9 mouse cellular contexts compared by ENCODE assay signal in the genomic region with DNA sequence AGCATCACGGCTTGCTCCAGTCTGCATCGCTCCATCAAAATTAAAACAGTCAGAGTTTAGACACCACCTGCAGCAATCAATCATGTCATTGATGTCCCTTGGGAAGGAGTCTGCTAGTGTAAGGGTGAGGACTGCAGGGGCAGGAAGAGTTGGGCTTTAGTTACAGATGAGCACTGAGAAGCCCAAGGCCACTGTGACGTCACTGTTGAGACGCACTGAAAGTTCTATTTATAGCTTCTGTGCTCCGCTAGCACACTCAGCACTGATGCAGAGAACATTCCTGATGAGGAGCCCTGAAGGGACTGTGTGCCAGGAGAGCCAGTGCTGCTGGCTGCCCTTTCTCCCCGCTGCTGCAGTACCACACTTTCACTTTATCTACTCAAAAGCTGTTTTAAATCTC. TPM values are rescaled to one million over a fixed set of nuclear protein-coding genes. Genes with fewer than 3 reads are reported as not detected.
DNase-seq lines count a peak whose midpoint lies in the region; ATAC-seq and TF ChIP-seq lines count a peak whose summit lies in the region.
"Had no signal": no experiment of that assay in that cellular context is flagged by ENCODE, and none has a peak within 500 bp of the region (broad histone marks: within the 10 kb centered on the region; RNA-seq: fewer than 3 reads in every experiment).

No protein-coding gene starts in this region.

- WGBS in lung, embryonic 14.5 days: 49% methylated on average over 6 of the region's 6 CpGs
- WGBS in lung, adult 2 months: 50% methylated on average over 6 of the region's 6 CpGs
- 42% methylated on average over 6 of the region's 6 CpGs for WGBS in heart, embryonic 11.5 days (ENCODE audit: insufficient replicate concordance)
- 55% methylated on average over 6 of the region's 6 CpGs for WGBS in neural tube, embryonic 11.5 days
- WGBS in thymus, adult 2 months: 93% methylated on average over 6 of the region's 6 CpGs

- ATAC-seq in lung, embryonic 14.5 days (ENCODE audit: insufficient read depth): peak; percentile 77; the same call in 1 of the 2 replicates
- ATAC-seq in heart, embryonic 11.5 days (replicated peaks; ENCODE audit: insufficient number of reproducible peaks, low FRiP score, low TSS enrichment): peak; percentile 76
- peak; percentile 60; the same call in 1 of the 2 replicates for ATAC-seq in neural tube, embryonic 11.5 days (ENCODE audit: insufficient read depth, low FRiP score, low TSS enrichment)

- H3K9ac ChIP-seq in lung, embryonic 14.5 days: no peak overlapping the region
- H3K9ac ChIP-seq in heart, embryonic 11.5 days (ENCODE audit: low read depth, low read length): no peak overlapping the region
- H3K9ac ChIP-seq in neural tube, embryonic 11.5 days (ENCODE audit: low read length): no peak overlapping the region
- H3K9ac ChIP-seq: hindbrain, embryonic 15.5 days had no signal

- no peak overlapping the region for H3K4me2 ChIP-seq in lung, embryonic 14.5 days
- no peak overlapping the region for H3K4me2 ChIP-seq in heart, embryonic 11.5 days
- H3K4me2 ChIP-seq in neural tube, embryonic 11.5 days (ENCODE audit: low read depth): no peak overlapping the region
- H3K4me2 ChIP-seq: hindbrain, embryonic 15.5 days had no signal

- no peaks in the 10 kb centered on the region for H3K4me1 ChIP-seq in lung, embryonic 14.5 days (ENCODE audit: insufficient read depth)
- H3K4me1 ChIP-seq in lung, adult 2 months (ENCODE audit: control insufficient read depth, insufficient read depth, low read length): no peaks in the 10 kb centered on the region; the same call in 1 of the 2 replicates
- H3K4me1 ChIP-seq in heart, embryonic 11.5 days (ENCODE audit: control insufficient read depth, insufficient read depth, low read length): peaks cover 9% of the 10 kb centered on the region
- H3K4me1 ChIP-seq in neural tube, embryonic 11.5 days (ENCODE audit: control insufficient read depth, insufficient read depth, low read length): peaks cover 6% of the 10 kb centered on the region; the same call in 1 of the 2 replicates
- H3K4me1 ChIP-seq in thymus, adult 2 months (replicated peaks; ENCODE audit: control insufficient read depth, insufficient read depth, low read length): no peaks in the 10 kb centered on the region

- H3K27me3 ChIP-seq in lung, embryonic 14.5 days (ENCODE audit: insufficient read depth, low read length): no peaks in the 10 kb centered on the region
- no peaks in the 10 kb centered on the region for H3K27me3 ChIP-seq in heart, embryonic 11.5 days (ENCODE audit: control insufficient read depth, insufficient read depth, low read length)
- no peaks in the 10 kb centered on the region for H3K27me3 ChIP-seq in neural tube, embryonic 11.5 days (ENCODE audit: control insufficient read depth, insufficient read depth, low read length)
- H3K27me3 ChIP-seq in thymus, adult 2 months (ENCODE audit: control insufficient read depth, insufficient read depth, low read length): no peaks in the 10 kb centered on the region
- H3K27me3 ChIP-seq: hindbrain, embryonic 15.5 days had no signal

- H3K27ac ChIP-seq in lung, embryonic 14.5 days (ENCODE audit: low read depth): no peak overlapping the region
- peak overlapping the region; percentile 41; the same call in 1 of the 2 replicates for H3K27ac ChIP-seq in heart, embryonic 11.5 days (ENCODE audit: low read depth, low read length)
- H3K27ac ChIP-seq in neural tube, embryonic 11.5 days (ENCODE audit: low read depth, low read length): no peak overlapping the region
- H3K27ac ChIP-seq in thymus, adult 2 months (ENCODE audit: control insufficient read depth, insufficient read depth, low read length): no peak overlapping the region
- H3K27ac ChIP-seq: hindbrain, embryonic 15.5 days had no signal

- TF ChIP-seq CTCF in lung, embryonic 14.5 days (IDR thresholded peaks at IDR 0.05; ENCODE audit: low read depth): no peak
- no peak for TF ChIP-seq CTCF in lung, adult 2 months (IDR thresholded peaks at IDR 0.05; ENCODE audit: insufficient read depth, low read length)
- TF ChIP-seq CTCF in brain, embryonic 14.5 days (IDR thresholded peaks at IDR 0.05; ENCODE audit: borderline replicate concordance, extremely low read depth, insufficient read depth, insufficient read length): no peak
- no peak for TF ChIP-seq CTCF in thymus, adult 2 months (IDR thresholded peaks at IDR 0.05; ENCODE audit: borderline replicate concordance, control insufficient read depth, extremely low read depth, insufficient read depth, low read length, poor library complexity)

- peaks cover 19% of the 10 kb centered on the region for H3K36me3 ChIP-seq in lung, embryonic 14.5 days (ENCODE audit: insufficient read depth)
- no peaks in the 10 kb centered on the region for H3K36me3 ChIP-seq in heart, embryonic 11.5 days (ENCODE audit: control insufficient read depth, insufficient read depth, low read length)
- H3K36me3 ChIP-seq in neural tube, embryonic 11.5 days (ENCODE audit: control insufficient read depth, insufficient read depth, low read length): peaks cover 2% of the 10 kb centered on the region; the same call in 1 of the 2 replicates
- H3K36me3 ChIP-seq in thymus, adult 2 months (ENCODE audit: control insufficient read depth, insufficient read depth, low read length): peaks cover 39% of the 10 kb centered on the region

- DNase-seq in lung, embryonic 14.5 days: peak; percentile 60
- DNase-seq in lung, adult 2 months: no peak
- peak; percentile 48 for DNase-seq in brain, embryonic 14.5 days (ENCODE audit: low read depth)
- peak; percentile 35 for DNase-seq in neural tube, embryonic 11.5 days (ENCODE audit: low spot score)
- DNase-seq in thymus, adult 2 months: no peak
- DNase-seq in natural killer cell, adult 2 months (ENCODE audit: low spot score in 2 of 2): no peak
- DNase-seq in layer of hippocampus, postnatal 36 days: no peak

- no peaks in the 10 kb centered on the region for H3K9me3 ChIP-seq in lung, embryonic 14.5 days (ENCODE audit: low read depth, low read length)
- no peaks in the 10 kb centered on the region for H3K9me3 ChIP-seq in heart, embryonic 11.5 days (replicated peaks; ENCODE audit: control insufficient read depth, low read length)
- H3K9me3 ChIP-seq in neural tube, embryonic 11.5 days (ENCODE audit: control insufficient read depth, low read length): no peaks in the 10 kb centered on the region
- H3K9me3 ChIP-seq: hindbrain, embryonic 15.5 days had no signal

- H3K4me3 ChIP-seq in lung, embryonic 14.5 days (ENCODE audit: low read depth, low read length): no peak overlapping the region
- H3K4me3 ChIP-seq in lung, adult 2 months (replicated peaks; ENCODE audit: extremely low read depth, low read depth, low read length): no peak overlapping the region
- no peak overlapping the region for H3K4me3 ChIP-seq in heart, embryonic 11.5 days (ENCODE audit: low read depth, low read length)
- no peak overlapping the region for H3K4me3 ChIP-seq in neural tube, embryonic 11.5 days (ENCODE audit: low read depth, low read length)
- no peak overlapping the region for H3K4me3 ChIP-seq in thymus, adult 2 months (ENCODE audit: control insufficient read depth, insufficient read depth, low read length)
- H3K4me3 ChIP-seq: hindbrain, embryonic 15.5 days had no signal

- no peak for TF ChIP-seq POLR2A in lung, adult 2 months (IDR thresholded peaks at IDR 0.05; ENCODE audit: borderline replicate concordance, extremely low read depth, low read depth, low read length)
- TF ChIP-seq POLR2A in brain, embryonic 14.5 days (IDR thresholded peaks at IDR 0.05; ENCODE audit: borderline replicate concordance, extremely low read depth, insufficient read depth, insufficient read length, poor library complexity, severe bottlenecking): no peak
- TF ChIP-seq POLR2A in thymus, adult 2 months (IDR thresholded peaks at IDR 0.05; ENCODE audit: control insufficient read depth, extremely low read depth, insufficient read depth, low read length, poor library complexity): no peak

RNA-seq across cellular contexts. Expression of gene Usp15, which starts 49.6 kb away (rescaled TPM):
- polyA plus RNA-seq in lung, embryonic 14.5 days (2014; fragmentation: Nextera tagmentation; extraction: Ambion mirVana): 81.1 and 97.4 TPM in 2 replicates
- polyA plus RNA-seq in lung, adult 2 months (2012; rRNA removed): 4.3 and 8.1 TPM in 2 replicates
- polyA plus RNA-seq in brain, embryonic 14.5 days (2012; rRNA removed): 37.2 and 48.2 TPM in 2 replicates
- 85.9 and 89.3 TPM in 2 replicates for polyA plus RNA-seq in heart, embryonic 11.5 days (2014; fragmentation: Nextera tagmentation; extraction: Ambion mirVana)
- 75.9 and 79.7 TPM in 2 replicates for polyA plus RNA-seq in neural tube, embryonic 11.5 days (2014; fragmentation: Nextera tagmentation; extraction: Ambion mirVana)
- polyA plus RNA-seq in thymus, adult 2 months (2012; rRNA removed): 11.7 and 14.7 TPM in 2 replicates
- 10 to 100 TPM; 98.9 to 99.7 TPM for total RNA-seq in layer of hippocampus, postnatal 36 days (2021)

Comparison
In these comparisons a context has a peak if more than half of its experiments do, and no peak if none do; other contexts are left out.
1. DNase-seq: peak in lung, embryonic 14.5 days (single experiment), brain, embryonic 14.5 days (single experiment) and neural tube, embryonic 11.5 days (single experiment); none in lung, adult 2 months (single experiment), thymus, adult 2 months (single experiment), natural killer cell, adult 2 months (0 of 2) and layer of hippocampus, postnatal 36 days (0 of 2).
2. Peak in every context shown above with its lines, with median percentiles within 50 percentile points of each other: ATAC-seq.